Mouse (Mus musculus): ENCODE data around the gene Gps2.
"Not testable (repeated sequence)": the region's sequence is repeated elsewhere in the genome, so short reads cannot be mapped to it uniquely, and the experiment has no call there.

Gene Gps2

DNA sequence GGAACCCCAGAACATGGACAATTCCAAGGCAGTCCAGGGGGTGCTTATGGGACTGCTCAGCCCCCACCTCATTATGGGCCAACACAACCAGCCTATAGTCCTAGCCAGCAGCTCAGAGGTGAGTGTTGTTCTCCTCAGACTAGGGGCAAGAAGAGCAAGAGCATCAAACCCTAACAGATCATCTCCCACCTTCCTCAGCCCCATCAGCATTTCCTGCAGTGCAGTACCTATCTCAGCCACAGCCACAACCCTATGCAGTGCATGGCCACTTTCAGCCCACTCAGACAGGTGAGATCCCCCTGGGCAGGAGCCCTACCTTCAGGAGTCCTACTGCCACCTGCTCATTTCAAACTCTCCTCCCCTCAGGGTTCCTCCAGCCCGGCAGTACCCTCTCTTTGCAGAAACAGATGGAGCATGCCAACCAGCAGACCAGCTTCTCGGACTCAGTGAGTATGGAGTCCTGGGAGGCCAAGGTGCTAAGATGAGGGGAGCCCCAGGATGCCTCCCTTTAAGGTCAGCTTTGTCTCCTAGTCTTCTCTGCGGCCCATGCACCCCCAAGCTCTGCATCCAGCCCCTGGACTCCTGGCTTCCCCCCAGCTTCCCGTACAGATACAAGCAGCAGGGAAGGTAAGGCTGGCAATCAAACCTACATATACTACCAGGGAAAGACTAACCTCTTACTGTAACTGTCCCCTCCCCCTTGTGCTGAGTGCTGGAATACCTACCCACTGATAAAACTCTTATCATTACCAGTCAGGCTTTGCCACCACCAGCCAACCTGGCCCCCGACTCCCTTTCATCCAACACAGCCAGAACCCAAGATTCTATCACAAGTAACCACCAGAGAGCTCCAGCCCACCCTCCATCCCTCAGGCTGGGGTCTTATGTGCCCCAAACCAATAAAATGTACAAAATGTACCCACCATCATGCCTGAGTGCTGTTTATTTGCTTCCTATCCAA is 2.3 kb downstream of the Gps2 start:
- DNase-seq (ENCODE audit: extremely low spot score, low read depth, low spot score), result no peak

DNA sequence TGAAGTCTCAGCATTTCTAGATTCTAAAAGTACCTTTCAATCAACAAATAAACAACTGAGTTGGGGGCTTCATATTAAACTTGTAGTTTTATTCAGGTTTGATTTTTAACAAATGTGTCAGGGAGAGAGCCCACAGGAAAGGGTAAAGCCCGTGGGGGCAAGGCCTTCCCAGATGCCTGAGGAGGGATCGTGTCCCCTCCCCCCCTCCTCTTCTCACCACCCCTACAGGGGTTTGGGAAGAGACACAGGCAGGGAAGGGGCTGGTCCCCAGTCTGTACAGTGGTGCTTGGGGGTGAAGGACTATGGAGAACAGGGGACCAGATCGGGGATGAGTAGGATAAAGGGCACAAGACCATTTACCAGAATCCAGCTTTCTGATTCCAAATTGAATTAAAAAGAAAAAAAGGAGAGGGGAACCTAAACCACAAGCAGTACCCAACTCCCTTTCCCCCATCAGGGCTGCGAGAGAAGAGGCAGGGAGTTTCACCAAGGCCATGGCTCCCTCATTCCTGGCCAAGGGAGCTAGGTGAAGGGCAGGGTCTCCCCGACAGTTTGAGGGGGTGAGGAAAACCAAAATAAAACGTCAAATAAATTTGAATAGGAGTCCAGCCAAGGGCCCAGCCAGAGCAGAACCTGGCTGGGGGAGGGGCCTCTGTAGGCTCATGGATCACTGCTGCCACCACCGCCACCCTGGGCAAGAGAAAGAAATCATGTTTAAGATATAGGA is 3.1 kb downstream of the Gps2 start:
- not testable (repeated sequence) for DNase-seq (ENCODE audit: extremely low spot score, low read depth, low spot score)

- DNase-seq (ENCODE audit: extremely low spot score, low read depth, low spot score), result no peak
These were observed 3.8 kb downstream of the Gps2 start for GRCm38 (mm10) chr11:69917379-69917948.

GRCm38 (mm10) chr11:69918118-69918517 is 4.4 kb downstream of the Gps2 start:
- no peak for DNase-seq (ENCODE audit: extremely low spot score, low read depth, low spot score)

DNA sequence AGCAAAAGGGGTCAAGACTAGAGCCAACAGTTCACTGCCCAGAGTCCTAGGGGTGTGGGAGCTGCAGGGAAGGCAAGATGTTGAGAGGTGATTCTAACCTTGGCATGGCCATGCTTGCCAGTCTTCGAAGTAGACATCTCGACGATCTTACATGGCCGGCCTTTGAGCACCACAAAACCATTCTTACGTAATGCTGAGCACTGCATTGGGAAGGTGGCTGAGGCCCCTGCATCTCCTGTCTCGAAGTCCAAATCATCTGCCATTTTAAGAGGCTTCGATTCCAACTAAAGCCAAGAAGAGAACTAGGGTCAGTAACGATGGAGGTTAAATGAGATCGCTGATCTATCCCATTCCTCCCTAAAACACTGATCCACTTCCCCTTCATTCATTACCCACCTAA is 5.4 kb downstream of the Gps2 start:
- no peak for DNase-seq (ENCODE audit: extremely low spot score, low read depth, low spot score)

DNA sequence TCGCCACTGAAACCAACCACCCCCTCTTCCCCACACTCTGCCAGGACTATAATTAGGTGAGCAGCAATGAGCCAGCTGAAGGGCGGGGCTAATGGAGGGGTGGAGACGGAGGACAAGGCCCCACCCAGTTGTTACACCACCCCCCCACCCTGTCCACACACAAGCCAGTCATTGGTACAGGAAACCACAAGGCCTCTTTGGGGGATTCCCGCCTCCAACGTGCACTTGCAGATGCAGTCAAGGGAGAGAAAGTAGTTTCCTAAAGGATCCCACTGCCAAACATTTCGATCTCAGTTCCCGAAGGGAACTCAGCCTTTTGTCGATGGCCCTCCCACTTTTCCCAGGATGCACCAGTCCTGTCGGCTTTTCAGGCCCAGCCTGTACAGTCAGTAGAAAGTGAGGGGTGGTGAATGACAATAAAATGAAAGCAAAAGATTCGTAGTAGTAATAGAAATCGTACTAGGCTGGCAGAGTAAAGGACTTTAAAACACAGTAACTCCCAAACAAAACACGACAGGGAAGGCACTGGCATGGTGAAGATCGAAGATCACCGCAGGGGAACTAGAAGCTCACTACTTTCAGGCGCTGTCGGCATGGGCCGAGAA is 6.1 kb downstream of the Gps2 start:
- no peak for DNase-seq (ENCODE audit: extremely low spot score, low read depth, low spot score)

DNA sequence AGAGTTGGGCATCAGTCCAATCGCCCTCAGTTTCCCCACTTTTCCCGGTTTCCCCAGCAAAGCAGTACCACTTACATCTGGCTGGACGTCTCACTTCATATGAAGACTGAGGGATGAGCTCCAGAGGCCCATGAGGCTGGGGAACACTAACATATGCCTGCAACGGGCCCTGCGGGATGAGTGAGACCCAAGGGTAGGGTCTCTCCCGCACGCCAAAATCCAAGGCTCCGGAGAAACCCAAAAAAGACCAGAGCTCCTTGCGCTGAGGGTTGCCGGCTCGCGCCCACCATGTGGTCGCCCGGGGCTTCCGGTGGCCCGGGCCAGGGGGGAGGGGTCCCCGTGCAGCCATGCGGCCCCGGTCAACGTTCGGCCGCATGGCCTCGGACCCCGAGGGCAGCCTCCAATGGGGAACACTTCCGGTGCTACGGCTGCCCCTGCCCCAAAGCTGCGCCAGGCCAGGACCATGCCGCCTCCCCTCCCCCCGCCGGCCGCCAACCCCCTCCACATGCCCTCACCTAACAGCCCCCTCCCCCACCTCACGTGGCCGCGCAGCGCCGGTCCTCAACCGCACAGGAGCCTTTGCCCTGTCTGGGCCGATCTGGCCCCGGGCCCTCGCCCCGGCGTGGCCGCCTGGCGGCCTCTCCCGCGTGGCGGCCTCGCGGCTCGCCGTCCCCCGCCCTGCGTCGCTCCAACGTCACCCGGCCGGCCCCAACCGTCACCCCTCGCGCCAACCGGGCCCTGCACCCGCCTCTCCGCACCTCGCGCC is 6.8 kb downstream of the Gps2 start:
- no peak for DNase-seq (ENCODE audit: extremely low spot score, low read depth, low spot score)

DNA sequence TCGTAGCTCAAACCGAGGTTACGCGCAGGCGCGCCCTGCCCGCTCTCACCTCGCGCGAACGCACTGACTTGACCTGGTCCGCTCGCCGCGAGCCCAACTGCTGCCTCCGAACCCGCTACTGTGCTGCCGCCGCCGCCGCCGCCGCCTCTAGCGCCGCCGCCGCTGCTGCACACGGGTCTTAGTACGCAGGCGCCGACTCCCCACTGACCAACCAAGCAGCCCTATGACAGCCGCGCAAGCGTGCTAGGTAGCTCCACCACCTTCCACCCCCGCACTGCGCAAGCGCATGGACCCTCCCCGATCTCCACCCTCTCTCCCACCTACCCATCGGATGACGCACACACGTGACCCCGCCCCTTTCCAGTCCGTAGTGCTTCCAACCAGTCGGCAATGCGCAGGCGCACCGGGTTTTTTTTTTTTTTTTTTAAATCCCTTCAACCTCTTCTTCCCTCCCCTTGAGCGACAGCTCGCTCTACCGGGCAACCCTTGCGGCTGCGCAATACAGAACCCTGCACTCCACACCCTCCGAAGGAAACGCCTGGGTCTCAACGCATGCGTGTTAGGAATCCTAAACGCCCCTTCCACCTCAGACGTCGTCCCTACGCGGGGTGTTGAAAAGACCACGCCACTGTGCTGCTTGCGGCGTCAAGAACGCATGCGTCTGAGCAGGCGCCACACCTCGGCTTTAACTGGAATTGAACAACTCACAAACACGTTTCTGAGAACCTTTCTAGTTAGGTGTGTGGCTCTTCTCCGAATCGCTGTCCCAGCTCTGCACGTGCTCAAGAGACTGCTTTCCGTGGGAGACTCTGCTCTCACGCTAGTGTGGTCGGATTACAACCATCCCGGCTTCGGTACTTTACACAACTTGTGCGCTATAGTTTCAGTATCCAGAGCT is 7.7 kb downstream of the Gps2 start, which contains the start of gene Eif5a:
Gene Eif5a (minus strand): TSS at position 845 of the 898 bp plus-strand sequence.
- peak; percentile 99 for DNase-seq (ENCODE audit: extremely low spot score, low read depth, low spot score)

DNA sequence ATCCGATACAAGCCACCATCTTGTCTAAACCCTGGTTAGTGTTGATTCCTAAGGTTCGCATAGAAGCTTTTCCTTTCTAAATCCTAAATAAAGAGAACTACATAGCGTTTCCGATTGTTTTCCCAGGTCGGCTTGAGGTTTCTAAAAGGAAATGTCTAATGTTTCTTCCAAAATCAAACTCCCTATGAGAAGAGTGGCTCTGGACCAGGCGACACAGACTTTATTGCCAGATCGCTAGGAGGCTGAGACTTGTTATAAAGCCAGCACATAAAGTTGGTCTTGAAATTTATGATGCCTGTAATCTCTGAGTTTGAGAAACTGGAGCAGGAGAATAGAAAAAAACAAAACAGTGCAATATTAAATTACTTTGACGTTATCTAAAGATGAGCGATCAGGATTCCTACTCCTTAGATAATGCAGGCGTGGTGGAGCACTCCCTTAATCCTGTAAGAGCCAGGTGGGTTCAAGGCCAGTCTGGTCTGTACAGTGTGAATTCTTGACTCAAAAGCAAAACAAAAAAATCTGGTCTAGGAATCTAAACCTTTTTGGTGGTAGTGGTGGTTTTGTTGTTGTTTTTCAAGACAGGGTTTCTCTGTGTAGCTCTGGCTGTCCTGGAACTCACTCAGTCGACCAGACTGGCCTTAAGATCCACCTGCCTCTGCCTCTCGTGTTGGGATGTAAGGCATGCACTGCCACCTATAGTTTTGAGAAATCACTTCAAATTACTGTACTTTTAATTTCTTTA is 8.5 kb downstream of the Gps2 start:
- no peak for DNase-seq (ENCODE audit: extremely low spot score, low read depth, low spot score)

DNA sequence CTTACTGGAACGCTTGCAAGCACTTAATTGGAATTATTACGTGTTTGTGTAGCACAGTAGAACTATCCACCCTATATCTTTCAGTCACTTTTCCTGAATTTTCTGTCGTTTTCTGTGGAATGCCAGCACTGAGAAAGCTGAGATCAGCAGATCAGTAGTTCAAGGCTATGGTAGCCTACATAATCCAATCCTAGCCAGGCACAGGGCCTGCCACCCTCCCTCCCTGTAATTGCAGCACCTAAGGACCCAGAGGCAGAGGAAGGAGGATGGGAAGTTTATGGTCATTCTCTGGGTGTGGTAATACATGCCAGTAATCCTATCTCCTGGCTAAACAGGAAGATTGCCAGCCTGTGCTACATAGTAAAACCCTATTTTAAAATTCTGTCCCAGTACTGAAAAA is 9.1 kb downstream of the Gps2 start:
- no peak for DNase-seq (ENCODE audit: extremely low spot score, low read depth, low spot score)

DNA sequence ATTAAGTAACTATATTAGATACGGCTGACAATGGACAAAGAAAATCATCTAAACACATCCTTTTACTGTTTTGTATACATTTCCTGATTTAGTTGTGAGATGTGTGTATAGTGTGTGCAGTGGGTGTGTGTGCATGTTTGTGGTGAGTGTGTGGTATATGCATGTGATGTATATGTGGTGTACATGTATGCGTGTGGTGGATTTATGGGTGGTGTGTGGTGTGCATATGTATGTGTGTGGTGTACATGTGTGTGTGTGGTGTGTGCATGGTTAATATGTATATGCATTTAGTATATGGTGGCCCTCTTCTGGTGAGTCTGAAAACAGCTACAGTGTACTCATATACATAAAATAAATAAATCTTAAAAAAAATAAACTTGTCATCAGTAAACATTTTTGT is 13.8 kb downstream of the Gps2 start:
- no peak for DNase-seq (ENCODE audit: extremely low spot score, low read depth, low spot score)

- no peak for DNase-seq (ENCODE audit: extremely low spot score, low read depth, low spot score)
These were observed 16.0 kb downstream of the Gps2 start for GRCm38 (mm10) chr11:69929712-69930111.

GRCm38 (mm10) chr11:69930176-69930575 is 16.5 kb downstream of the Gps2 start:
- DNase-seq (ENCODE audit: extremely low spot score, low read depth, low spot score), result not testable (repeated sequence)

- no peak for DNase-seq (ENCODE audit: extremely low spot score, low read depth, low spot score)
These were observed 17.4 kb downstream of the Gps2 start for GRCm38 (mm10) chr11:69930967-69931537.

- no peak for DNase-seq (ENCODE audit: extremely low spot score, low read depth, low spot score)
These were observed 18.1 kb downstream of the Gps2 start for GRCm38 (mm10) chr11:69931769-69932168.

- DNase-seq (ENCODE audit: extremely low spot score, low read depth, low spot score), result no peak
These were observed 18.6 kb downstream of the Gps2 start for GRCm38 (mm10) chr11:69932254-69932653.

GRCm38 (mm10) chr11:69933066-69933465 is 19.4 kb downstream of the Gps2 start:
- no peak for DNase-seq (ENCODE audit: extremely low spot score, low read depth, low spot score)

DNA sequence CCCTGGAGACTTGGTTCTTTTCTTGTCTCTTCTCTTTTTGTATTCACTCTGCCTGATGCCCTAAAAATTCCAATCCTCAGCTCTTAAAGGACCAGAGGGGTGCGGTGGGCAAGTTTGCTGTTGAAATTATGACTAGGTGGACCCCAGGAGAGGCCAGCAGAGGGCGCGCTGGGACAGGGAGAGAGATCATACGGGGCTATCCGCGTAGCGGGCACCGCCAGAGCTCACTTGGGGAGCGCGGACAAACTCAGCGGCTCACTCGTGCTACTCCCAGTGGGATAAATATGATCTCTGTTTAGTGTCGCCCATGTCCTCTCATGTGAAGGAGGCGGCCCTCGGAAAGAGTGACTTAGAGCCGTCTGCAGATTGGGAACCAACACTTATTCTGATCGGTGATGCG is 20.5 kb downstream of the Gps2 start:
- DNase-seq (ENCODE audit: extremely low spot score, low read depth, low spot score), result peak; percentile 81
